Mouse (Mus musculus) kidney, postnatal 25 days (tissue): ENCODE data around the gene Gcnt4.

Experiments
- DNase-seq, 2 experiments: peaks; one replicate each; pipeline ENCODE4 v3.0.0; 2021; ENCODE audit warnings: mixed read lengths in 2 of 2

The Gcnt4 gene

GRCm38 (mm10) chr13:96993291-96993989, 69.0 kb downstream of the Gcnt4 start:
- DNase-seq = peak; percentile 51 to 64

DNA sequence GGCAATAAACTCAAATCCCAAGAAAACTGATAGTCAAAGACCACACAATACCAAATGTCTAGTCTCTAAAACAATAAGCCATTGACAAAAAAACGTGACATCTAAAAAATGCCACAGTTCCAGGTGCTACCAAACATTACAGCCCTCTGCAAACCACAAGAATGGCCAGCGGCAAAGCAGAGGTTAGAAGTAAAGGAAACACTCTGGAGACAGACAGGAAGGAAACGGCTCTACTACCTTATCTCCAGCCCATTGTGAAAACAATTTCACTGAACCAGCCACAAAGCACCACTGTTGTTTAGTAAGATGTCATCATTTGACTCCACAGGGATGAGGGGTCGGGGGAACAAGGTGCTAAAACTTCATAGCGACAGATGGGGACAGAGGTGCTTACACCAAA, 70.8 kb downstream of the Gcnt4 start:
- DNase-seq = no peak

DNA sequence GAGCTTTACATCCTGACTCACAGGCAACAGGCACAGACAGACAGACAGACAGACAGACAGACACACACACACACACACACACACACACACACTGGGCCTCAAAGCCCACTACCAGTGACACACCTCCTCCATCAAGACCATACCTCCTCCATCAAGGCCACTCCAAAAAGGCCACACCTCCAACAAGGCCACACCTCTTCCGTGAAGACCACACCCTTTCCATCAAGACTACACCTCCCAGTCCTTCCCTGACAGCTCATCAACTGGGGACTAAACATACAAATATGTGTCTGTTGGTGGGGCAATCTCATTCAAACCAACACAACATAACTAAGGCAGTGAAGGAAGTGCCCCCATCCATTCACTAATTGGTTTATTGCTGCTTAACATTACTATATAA, 72.6 kb downstream of the Gcnt4 start:
- DNase-seq = no peak
